Mouse (Mus musculus): ENCODE data around the gene Ikzf1.

The Ikzf1 gene

DNA sequence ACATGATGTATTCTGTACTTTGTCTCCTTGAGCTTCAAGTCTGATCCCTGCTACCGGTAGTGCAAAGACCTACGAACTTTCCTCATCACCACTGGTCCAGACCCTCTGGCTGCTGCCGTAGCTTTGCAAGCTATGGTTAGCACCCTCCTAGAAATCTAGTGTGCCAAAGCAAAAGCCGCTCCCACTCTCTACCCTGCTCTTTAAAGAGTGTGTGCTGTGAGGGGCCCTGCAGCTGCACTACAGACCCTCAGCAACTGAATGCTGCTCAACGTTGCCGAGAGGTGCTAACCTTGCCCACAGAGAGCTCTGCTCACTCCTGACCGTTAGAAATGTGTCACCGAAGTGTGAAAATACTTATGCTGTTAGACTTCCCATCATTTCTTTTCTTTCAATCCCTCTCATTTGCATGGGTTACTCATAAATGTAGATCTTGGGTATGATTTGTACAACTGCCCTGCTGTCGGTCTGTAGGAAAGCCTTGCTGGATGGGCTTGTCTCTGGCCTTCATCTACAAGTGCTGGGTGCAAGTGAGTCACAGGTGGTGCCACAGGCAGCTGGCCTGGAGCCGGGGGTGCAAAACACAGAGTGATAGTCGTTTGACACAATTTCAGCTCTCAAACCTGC is 40.6 kb downstream of the Ikzf1 start:
- H3K27me3 ChIP-seq (ENCODE audit: control insufficient read depth, insufficient read depth, low read length, poor library complexity, severe bottlenecking): no peaks in the 10 kb centered on the region
- H3K36me3 ChIP-seq (ENCODE audit: control insufficient read depth, insufficient read depth, low read length, poor library complexity, severe bottlenecking): peaks cover 3% of the 10 kb centered on the region
- no peak for DNase-seq (ENCODE audit: low read depth, low spot score)

DNA sequence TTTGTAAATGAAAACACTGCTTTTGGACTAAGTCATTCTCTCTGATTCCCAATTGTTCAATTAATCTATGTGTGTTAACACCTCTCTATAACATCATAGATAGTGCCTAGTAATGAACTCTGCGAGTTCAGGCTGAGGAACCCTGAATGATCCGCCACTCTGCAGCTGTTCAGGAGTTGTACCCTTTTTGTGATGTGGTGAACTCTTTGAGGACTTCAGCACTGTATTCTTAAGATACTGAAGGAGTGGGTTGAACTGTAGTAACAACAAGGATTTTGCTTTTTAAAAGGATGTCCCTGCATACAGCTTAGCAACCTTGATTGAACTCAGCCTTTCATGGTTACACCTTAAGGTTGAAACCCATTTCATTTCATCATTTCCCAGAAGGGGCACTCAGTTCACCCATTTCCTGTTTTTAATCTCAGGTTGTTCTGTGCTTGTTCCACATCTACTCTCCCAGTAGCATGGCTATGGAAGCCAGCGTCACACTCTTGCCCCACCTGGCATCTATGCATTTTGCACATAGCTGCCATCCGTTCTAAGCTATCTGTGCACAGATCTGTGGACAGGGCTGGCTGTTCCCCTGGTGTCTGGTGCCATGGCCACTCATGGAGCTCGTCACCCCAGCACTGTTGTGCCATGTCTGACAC is 41.2 kb downstream of the Ikzf1 start:
- peaks cover 3% of the 10 kb centered on the region for H3K36me3 ChIP-seq (ENCODE audit: control insufficient read depth, insufficient read depth, low read length, poor library complexity, severe bottlenecking)
- DNase-seq (ENCODE audit: low read depth, low spot score): no peak
- no peaks in the 10 kb centered on the region for H3K27me3 ChIP-seq (ENCODE audit: control insufficient read depth, insufficient read depth, low read length, poor library complexity, severe bottlenecking)

DNA sequence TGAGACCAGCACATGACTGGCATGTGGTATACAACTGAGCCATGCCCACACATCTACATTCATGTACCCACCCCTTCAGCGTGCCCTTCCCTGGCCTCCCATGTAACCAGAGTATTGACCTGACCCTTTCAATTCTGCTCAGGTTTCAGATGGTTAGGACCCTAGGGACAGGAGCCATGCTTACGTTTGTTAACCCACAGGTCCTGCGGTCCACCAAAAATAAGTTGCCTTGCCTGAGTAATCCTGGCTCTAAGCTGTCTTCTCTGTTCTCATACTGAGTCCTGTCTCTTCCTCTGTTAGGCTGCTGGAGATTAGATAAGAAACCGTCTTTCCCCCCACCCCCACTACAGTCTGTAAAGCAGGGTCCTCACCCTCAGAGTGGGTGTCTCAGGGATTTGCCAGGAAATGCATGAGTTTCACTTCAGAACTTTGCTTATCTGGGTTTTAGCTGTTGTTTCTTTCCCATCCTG is 42.0 kb downstream of the Ikzf1 start:
- Histone ChIP-seq H3K36me3 (ENCODE audit: control insufficient read depth, insufficient read depth, low read length, poor library complexity, severe bottlenecking) (peaks cover 3% of the 10 kb centered on the region; the same call in 1 of the 2 replicates), H3K27me3 (ENCODE audit: control insufficient read depth, insufficient read depth, low read length, poor library complexity, severe bottlenecking) (no peaks in the 10 kb centered on the region)
- DNase-seq (ENCODE audit: low read depth, low spot score): peak; percentile 38

DNA sequence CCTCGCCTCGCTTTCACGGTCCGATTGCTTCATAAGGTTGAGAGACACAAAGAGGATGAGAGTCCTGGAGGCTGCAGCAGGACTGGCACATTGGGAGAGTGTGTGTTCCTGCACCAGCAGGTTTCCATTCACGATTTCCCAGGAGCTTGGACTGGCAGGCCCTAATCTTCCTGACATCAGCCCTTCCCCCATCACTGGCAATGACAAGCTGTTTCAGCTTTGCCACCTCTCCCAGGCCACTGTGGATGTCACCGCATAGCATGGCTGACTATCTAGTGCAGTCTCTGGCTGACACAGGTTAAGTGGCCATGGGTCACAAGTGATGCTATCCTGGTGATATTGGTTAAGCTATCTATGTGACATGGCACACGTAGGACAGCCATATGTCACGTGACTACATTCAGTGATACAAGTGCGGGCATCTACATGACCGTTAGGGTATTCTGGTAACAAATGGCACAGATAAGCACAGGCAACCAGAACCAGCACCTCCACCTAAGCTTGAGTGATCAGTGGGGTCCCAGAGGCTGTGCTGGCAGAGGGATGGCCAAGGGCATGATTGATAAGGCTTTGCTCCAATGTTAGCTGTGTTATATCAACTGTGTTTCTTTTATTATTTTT is 43.2 kb downstream of the Ikzf1 start:
- peaks cover 3% of the 10 kb centered on the region; the same call in 1 of the 2 replicates for H3K36me3 ChIP-seq (ENCODE audit: control insufficient read depth, insufficient read depth, low read length, poor library complexity, severe bottlenecking)
- no peaks in the 10 kb centered on the region for H3K27me3 ChIP-seq (ENCODE audit: control insufficient read depth, insufficient read depth, low read length, poor library complexity, severe bottlenecking)
- no peak for DNase-seq (ENCODE audit: low read depth, low spot score)

DNA sequence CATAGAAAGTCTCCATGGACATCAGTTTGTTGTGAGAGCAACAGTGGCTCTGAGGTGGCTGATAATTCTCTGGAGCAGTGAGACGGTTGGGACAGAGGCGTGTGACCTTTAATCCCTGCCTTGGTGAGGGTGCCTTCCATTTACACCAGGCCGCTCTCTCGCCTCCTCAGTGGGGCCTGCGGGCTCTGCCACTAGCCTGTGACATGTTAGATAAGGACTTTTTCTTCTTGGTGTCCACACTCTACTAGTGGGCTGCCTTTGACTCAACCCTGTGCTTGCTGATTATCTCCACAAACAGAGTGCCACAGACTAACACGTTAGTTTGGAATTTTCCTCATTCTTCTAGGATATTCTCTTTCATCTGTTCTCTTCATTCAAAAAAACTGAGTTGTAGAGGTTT is 44.4 kb downstream of the Ikzf1 start:
- H3K27me3 ChIP-seq (ENCODE audit: control insufficient read depth, insufficient read depth, low read length, poor library complexity, severe bottlenecking): no peaks in the 10 kb centered on the region
- H3K36me3 ChIP-seq (ENCODE audit: control insufficient read depth, insufficient read depth, low read length, poor library complexity, severe bottlenecking): 0 out of 2 replicates have a peak, but pooled peaks cover 3% of the 10 kb centered on the region
- DNase-seq (ENCODE audit: low read depth, low spot score): no peak

DNA sequence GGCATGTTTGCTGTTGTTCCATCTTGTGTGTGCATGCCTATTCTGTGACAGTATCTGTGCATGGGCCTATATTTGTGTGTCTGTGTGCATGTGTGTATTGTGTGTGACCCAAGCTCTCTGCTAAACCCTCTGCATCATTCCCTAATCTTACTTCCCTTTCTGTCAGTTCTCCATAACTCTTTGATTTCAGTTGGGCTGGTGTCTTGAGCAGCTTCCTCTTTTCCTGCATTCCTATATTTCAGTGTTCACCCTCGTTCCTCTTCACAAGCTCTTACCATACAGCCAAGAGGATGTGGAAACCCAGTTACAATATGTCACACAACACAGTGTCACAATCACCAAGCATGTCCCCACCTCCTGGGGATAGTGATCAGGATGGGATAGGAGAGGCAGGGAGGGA is 45.3 kb downstream of the Ikzf1 start:
- DNase-seq (ENCODE audit: low read depth, low spot score): no peak
- no peaks in the 10 kb centered on the region for H3K27me3 ChIP-seq (ENCODE audit: control insufficient read depth, insufficient read depth, low read length, poor library complexity, severe bottlenecking)
- 0 out of 2 replicates have a peak, but pooled peaks cover 5% of the 10 kb centered on the region for H3K36me3 ChIP-seq (ENCODE audit: control insufficient read depth, insufficient read depth, low read length, poor library complexity, severe bottlenecking)

DNA sequence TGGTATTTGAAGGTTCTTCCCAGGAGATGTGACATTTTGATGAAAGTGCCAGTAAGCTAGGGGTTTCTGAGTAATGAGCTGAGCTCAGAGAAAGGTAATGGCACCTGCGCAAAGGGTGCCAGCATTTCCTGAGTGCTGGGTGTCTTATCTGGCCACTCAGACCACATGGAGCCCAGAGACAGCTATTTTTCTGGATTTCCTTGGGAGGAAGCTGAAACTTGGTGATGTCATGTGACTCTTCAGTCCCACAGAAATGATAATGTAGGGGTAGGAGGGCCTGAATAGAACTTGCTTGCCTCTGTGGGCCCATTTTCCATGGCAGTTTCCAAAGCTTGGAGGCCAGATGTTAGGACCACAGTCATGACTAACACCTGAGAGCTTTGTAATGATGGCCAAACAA is 46.9 kb downstream of the Ikzf1 start:
- Histone ChIP-seq H3K27me3 (ENCODE audit: control insufficient read depth, insufficient read depth, low read length, poor library complexity, severe bottlenecking) (no peaks in the 10 kb centered on the region), H3K36me3 (ENCODE audit: control insufficient read depth, insufficient read depth, low read length, poor library complexity, severe bottlenecking) (0 out of 2 replicates have a peak, but pooled peaks cover 5% of the 10 kb centered on the region)
- no peak for DNase-seq (ENCODE audit: low read depth, low spot score)

DNA sequence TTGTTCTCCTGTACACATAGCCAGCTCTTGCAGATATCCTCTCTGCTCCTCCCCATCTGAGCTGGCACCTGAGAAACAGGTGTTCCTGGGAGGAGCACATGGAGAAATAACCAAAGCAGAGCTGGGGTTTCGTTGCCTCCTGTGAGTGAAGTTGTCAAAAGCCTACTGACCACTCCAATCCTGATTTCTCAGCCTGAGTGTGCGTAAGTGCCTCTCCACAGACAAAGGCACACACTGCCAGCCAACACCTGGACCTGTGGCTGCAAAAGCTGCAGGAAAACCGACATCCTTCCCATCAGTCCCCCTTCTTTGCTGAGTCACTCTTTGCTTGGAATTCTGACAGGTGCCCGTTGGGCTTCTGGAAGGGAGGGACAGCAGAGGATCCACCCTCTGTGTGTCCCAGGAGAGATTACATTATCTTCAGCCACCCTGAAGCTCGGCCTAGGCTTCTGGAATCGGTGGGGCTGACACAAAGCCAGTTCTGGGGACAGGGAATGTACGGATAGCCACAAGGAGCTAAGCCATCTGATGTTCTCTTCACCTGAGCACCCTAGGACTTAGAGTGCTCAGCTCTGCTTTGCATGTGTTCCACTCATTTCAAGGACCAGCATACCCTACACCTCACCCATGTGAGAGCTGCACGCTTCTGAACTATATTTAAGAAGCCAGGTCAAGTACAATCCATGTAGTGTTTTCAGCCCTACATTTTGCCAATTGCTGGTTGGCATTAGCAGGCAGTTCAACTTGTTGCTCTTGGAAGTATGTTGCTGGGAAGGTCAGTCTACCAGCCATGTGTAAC is 48.4 kb downstream of the Ikzf1 start:
- DNase-seq (ENCODE audit: low read depth, low spot score): no peak
- Histone ChIP-seq H3K27me3 (ENCODE audit: control insufficient read depth, insufficient read depth, low read length, poor library complexity, severe bottlenecking) (no peaks in the 10 kb centered on the region), H3K36me3 (ENCODE audit: control insufficient read depth, insufficient read depth, low read length, poor library complexity, severe bottlenecking) (peaks cover 7% of the 10 kb centered on the region)

DNA sequence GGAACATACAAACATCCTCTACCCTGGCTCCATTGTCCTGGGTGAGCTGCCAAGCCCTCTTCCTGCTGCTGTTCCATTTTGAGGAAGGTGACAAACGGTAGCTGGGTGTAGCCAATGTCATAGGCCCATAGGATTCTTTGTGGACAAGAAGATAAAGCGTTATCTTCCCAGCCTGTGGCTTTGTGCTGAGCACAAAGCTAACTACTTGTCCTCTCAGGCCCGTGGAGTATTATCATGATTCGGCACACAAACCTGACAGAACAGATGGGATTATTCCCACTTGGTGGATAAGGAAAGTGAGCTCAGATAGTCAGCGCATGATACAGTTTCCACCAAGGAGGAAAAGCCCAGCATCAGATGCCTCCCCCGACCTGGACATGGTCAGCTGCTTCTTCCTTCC is 50.4 kb downstream of the Ikzf1 start:
- no peak for DNase-seq (ENCODE audit: low read depth, low spot score)
- Histone ChIP-seq H3K36me3 (ENCODE audit: control insufficient read depth, insufficient read depth, low read length, poor library complexity, severe bottlenecking) (peaks cover 11% of the 10 kb centered on the region), H3K27me3 (ENCODE audit: control insufficient read depth, insufficient read depth, low read length, poor library complexity, severe bottlenecking) (no peaks in the 10 kb centered on the region)

DNA sequence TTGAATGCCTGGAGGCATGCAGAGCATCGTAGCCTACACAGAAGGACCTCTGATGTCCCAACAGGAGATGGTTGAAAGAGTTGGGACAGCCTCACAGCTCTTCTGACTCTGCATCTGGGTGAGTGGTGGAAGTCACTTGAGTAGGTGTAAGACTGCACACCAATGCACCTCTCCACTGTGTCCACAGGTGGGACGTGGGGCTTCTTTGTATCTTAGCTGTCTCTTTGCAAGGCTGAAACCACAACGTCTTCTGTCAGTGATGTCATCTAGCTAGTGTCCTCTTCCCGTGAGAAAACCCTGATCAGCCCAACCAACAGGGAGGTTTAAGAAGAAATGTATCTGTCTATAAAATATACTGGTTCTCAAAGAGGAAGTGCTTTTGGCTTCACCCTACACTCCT is 52.1 kb downstream of the Ikzf1 start:
- DNase-seq (ENCODE audit: low read depth, low spot score): peak; percentile 46
- Histone ChIP-seq H3K36me3 (ENCODE audit: control insufficient read depth, insufficient read depth, low read length, poor library complexity, severe bottlenecking) (peaks cover 14% of the 10 kb centered on the region), H3K27me3 (ENCODE audit: control insufficient read depth, insufficient read depth, low read length, poor library complexity, severe bottlenecking) (no peaks in the 10 kb centered on the region)

DNA sequence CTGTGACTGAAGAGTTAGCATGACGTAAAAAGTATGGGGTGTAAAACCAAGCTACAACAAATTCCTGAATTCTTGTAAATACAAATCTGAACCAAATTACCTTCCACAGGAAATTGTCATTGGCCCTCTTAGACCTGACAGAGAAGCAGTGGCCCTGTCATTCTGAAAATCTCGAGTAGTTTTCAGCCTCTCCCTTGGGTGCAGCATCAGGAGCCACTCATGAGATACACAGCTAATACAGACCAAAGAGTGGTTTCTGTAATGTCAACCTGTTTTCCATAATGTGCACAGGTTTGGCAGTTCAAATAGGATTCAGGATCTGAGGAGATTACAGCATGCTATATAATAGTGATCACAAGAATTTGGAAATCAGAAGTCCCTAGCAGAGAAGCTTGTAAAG is 52.8 kb downstream of the Ikzf1 start:
- no peak for DNase-seq (ENCODE audit: low read depth, low spot score)
- Histone ChIP-seq H3K27me3 (ENCODE audit: control insufficient read depth, insufficient read depth, low read length, poor library complexity, severe bottlenecking) (no peaks in the 10 kb centered on the region), H3K36me3 (ENCODE audit: control insufficient read depth, insufficient read depth, low read length, poor library complexity, severe bottlenecking) (peaks cover 15% of the 10 kb centered on the region)

DNA sequence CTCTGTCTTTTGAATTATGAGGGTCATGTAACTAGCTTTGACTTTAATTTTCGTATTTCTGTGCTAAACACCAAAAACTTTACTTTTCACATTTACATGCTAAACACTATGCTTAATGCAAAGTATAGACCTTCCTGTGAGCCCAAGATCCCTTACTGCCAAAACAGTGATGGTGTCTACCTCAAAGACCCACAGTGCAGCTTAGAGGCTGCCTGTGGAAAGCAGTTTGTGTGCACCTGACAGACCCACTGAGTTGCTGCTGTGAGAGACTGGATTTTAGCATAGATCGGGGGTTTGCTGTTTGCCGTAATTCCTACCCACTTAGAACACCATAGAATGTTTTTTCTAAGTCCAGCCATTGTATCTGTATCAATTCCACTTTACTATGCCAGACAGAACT is 54.3 kb downstream of the Ikzf1 start:
- DNase-seq (ENCODE audit: low read depth, low spot score): no peak
- H3K36me3 ChIP-seq (ENCODE audit: control insufficient read depth, insufficient read depth, low read length, poor library complexity, severe bottlenecking): peaks cover 15% of the 10 kb centered on the region
- H3K27me3 ChIP-seq (ENCODE audit: control insufficient read depth, insufficient read depth, low read length, poor library complexity, severe bottlenecking): no peaks in the 10 kb centered on the region

DNA sequence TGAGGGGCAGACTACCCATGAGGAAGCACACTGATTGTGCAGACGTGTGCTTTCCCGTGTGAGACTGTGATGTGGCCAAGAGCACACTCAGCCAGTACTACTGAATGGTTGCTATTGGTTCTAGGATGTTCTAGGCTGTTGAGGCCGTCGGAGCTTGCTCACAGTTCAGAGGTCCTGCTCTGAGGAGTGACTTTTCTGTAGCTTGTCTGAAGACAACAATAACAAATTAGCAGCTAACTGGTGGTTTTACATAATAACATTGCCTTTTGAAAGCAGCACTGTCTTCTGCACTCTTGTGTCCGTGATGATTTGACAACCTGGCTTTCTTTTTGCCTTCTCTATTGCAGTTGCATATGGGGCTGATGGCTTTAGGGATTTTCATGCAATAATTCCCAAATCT is 55.8 kb downstream of the Ikzf1 start:
- no peaks in the 10 kb centered on the region for H3K27me3 ChIP-seq (ENCODE audit: control insufficient read depth, insufficient read depth, low read length, poor library complexity, severe bottlenecking)
- no peak for DNase-seq (ENCODE audit: low read depth, low spot score)
- peaks cover 16% of the 10 kb centered on the region for H3K36me3 ChIP-seq (ENCODE audit: control insufficient read depth, insufficient read depth, low read length, poor library complexity, severe bottlenecking)

DNA sequence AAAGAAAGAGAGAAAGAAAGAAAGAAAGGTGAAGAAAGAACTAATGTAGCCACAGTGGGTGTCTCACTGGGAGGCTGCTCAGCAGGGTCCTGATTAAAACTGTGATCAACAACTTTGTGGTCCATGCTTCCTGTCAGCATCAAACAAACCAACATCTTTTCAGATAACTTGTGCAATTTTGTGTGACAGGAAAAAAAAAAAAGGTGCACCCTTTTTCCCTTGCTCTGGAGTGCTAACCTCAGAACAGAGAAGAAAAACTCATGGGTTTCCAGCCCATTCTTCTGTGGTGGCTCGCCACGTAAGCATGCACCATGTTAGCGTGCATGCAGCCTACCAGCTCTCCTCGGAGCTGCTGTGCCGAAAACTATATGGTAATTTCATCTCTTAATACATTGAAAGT is 56.8 kb downstream of the Ikzf1 start:
- Histone ChIP-seq H3K36me3 (ENCODE audit: control insufficient read depth, insufficient read depth, low read length, poor library complexity, severe bottlenecking) (peaks cover 19% of the 10 kb centered on the region), H3K27me3 (ENCODE audit: control insufficient read depth, insufficient read depth, low read length, poor library complexity, severe bottlenecking) (no peaks in the 10 kb centered on the region)
- DNase-seq (ENCODE audit: low read depth, low spot score): no peak

DNA sequence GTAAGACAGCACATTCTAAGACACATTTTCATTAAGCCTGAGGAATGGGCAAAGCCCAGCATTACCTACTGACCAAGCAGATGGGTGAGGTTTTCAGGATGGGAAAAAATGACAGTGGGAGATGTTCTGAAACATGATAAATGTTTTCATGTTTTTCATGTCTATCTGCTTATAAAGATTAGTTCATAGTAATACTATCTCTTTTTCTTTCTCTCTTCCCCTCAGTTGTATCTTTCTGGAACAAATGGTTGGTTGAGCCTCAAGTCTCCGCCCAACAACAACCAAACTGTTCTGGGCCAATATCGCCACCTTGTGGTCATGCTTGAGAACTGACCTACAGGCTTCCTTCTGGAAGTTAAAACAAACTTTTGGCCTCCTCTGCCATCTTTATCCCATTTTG is 57.8 kb downstream of the Ikzf1 start:
- Histone ChIP-seq H3K27me3 (ENCODE audit: control insufficient read depth, insufficient read depth, low read length, poor library complexity, severe bottlenecking) (no peaks in the 10 kb centered on the region), H3K36me3 (ENCODE audit: control insufficient read depth, insufficient read depth, low read length, poor library complexity, severe bottlenecking) (peaks cover 21% of the 10 kb centered on the region)
- peak; percentile 91 for DNase-seq (ENCODE audit: low read depth, low spot score)

Measured in splenic B cell, adult 2 months (primary cell).